Mouse (Mus musculus) megakaryocyte-erythroid progenitor cell, adult 5-6 weeks (primary cell): ENCODE results near the gene Got1. TPM values are rescaled to one million over a fixed set of nuclear protein-coding genes. Genes with fewer than 3 reads are reported as not detected.

Experiments used
- ATAC-seq: replicated peaks from 2 replicates; pipeline ENCODE4 v1.8.0; 2016; ENCODE audit warnings: mild to moderate bottlenecking, inconsistent platforms; ENCODE audit not compliant: severe bottlenecking, poor library complexity, low FRiP score, low TSS enrichment
- total RNA-seq, 2 experiments: library from RNA; stranded (forward) in 1 of 2; stranded (reverse) in 1 of 2; fragments of 200-1000, 215-1000 nt in 1 of 2; fragments of >200 nt in 1 of 2; fragmentation: Nextera tagmentation in 1 of 2; gene quantifications; 2 replicates each; pipeline ENCODE4 v1.2.3; 2014 to 2017

The Got1 gene
- total RNA-seq (2014; fragmentation: Nextera tagmentation): 24.4 and 26.2 TPM in 2 replicates
- 15.8 and 18.5 TPM in 2 replicates for total RNA-seq (2017)

DNA sequence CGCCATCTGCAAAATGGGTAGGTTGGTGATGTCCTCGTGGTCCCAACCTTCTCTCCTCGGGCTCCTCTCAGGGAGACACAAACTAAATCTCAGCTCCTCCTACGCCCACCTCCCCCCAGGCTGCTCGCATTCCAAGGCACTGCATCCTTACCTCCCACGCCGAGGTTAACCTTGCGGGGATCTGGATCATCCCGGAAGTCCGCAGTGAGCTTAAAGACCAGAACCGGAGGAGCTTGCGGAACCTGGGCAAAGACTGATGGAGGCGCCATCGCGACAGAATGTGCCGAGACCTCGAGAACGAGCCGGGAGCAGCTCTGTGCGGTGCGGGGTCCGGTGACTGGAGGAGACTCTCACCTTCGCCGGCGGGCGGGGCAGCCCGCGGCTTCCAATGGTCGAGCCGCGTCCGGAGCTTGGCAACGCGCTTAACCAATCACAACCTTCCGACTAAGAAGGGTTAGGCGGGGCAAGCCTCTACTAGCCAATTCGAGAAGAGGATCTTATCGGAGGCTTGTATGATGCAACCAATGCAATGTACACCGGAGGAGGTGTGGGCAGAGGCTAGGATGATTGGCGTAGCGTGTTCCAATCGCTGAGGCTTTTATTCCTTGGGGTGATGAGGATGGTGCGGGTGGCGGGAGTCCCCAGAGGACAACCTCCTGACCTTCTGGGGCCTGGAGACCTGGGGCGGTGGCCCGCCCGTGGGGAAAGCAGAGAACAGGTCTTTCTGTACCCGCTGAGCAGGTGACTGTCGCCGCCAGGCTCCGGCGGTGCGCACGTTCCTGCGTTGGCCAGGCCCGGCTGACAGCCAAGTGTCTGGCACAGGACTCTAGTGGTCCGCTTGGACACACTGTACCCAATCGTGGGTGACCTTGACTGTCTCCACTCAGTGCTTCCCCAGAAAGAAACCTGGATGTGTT lies at the start of gene Got1:
TSS of gene Got1 (minus strand) at position 419 of the 917 bp plus-strand sequence.
- peak; percentile 98 for ATAC-seq

DNA sequence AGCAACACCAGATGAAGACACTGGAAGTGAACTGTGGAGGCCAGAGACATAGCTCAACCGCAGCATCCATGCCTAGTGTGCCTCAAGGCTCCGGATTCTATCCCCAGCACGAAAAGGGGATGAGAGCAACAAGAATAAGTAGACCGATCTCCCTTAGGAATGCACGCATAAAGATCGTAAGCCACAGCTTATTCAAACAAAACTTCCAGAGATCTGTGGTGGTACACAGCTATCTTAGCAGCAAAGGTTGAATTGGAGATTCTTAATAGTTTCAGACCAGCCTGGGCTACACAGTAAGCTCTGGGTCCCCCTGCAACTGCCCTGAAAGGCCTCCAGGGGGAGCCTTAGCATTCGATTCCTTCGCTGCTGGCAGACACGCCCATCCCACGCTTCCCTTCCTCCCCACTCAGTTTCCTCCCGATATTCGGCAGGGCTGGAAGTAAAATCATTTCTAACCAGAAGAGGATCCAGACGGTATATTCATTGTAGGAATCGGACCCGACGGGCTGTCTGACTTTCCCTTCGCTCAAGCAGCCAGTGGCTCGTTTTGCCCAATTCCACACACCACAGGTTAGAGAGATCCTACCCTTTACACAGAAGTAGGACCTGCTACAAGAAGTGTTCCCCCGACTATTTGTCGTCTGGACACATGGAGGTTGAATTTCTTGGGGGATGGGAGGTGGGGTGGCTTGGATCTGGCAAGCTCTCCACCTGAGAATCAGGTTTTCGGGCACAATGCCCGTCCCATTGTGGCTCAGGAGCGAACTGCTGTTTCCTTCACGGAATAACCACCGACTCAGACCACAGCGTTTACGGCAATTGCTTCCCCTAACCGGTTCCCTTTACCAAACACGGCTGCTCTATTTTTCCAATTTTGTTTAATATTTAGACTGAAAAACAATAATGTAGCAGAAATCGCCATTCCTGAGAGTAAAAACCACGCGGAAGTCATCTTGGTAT lies 46.7 kb upstream of the Got1 start:
- peak; percentile 96 for ATAC-seq

DNA sequence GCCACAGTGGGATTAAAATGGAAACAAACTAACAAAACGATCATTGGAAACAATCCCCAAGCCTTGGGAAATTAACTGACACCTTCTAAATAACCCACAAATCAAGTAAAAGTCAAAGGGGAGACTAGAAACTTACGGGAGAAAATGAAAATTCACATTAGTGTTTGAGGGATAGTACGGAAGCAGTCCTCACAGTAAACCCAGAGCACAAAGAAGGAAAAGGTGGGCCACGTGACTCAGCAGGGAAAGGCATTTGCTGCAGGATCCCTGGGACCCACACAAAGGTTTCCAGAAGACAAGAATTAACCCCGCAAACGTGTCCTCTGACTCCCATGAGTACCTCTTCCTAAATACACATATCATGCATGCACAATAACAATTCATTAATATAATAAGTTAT lies 44.7 kb upstream of the Got1 start:
- ATAC-seq: no peak

DNA sequence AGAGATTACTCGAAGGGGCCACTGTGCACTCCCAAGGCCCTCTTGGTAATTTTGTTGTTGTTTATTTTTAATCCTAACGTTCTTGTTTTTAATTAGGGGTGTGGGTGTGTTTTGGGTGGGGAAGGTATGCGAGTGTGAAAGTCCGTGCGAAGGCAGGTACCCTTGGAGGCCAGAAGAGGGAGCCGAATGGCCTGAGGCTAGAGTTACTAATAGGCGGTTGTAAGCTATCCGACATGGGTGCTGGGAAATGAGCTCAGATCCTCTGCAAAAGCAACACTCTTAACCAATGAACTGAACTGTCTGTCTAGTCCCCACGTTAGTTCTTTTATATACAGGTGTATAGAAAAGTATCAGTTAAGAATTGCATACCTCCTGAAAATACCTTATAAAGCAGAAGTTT lies 43.9 kb upstream of the Got1 start:
- 0 out of 2 replicates have a peak, but pooled peaks have one; percentile 43 for ATAC-seq

DNA sequence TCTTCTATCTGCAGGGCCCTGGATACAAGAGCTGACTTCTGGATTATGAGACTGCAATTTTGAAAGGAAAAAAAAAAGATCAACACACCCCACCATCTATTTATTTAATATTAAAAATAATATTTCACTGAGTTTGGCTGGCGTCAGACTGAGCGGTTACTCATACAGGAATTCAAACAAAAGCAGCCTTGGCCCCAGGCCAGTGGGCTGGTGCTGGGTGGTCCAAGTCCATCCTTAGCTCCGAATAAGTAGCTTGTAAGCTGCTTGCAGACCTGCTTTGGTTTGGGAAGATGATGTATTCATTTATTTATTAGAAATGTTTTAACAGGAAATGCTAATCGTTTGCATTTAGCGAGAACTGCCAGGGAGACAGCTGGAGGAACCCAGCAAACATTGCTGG lies 38.8 kb upstream of the Got1 start:
- no peak for ATAC-seq

DNA sequence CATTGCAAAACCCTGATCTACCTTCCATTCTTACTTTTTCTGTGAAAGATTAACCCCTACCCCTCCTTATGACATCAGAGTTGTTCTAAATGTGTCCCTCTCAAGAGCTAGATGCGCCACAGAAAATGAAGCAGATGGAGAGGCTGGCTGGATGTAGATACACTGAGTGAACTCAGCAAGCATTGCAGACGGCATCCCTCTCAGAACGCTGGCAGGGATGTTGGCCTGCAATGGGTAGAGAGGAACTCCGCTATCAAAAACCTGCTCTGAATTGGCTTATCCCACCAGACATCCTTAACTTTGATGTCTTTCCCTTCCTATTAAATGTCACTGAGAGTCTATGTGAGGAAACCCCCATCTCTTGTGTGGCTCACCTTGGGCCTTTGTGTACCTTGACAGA lies 37.4 kb upstream of the Got1 start:
- ATAC-seq: no peak

DNA sequence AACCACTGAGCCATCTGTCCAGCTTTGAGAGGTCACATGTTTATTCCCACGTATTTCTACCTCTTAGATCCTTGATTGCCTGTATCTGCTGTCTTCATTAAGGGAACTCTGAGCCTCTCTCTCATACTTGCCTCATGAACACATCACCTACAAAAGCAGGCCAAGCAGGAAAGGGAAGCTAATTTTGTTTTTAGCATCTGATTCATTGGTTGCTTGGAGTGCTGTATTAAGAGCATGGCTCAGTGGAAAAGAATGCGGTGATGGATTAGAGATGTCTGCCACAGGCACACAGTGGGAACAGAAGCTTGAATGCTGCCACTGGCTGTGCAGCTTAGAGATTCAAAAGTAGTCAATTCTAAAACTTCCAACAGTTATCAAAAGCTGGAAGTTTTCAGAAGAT lies 35.8 kb upstream of the Got1 start:
- no peak for ATAC-seq

DNA sequence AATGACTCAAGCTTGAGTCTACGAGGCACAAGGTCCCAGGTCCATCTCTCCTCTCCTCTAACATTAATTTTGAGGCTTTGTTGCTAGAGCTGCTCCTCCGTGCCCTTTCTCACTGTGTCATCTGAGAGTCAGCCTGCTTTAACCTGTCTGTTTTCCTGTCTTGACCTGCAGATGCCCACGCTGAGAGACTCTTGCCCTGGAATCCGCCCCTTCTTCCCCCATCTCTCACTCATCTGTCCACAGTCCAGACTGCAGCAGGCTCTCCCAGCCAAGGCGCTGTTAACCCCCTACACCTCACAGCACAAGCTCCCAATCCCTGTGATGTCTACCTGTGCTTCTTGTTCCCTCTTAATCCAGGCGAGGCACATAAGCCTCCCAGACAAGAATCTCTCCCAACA lies 27.1 kb upstream of the Got1 start:
- ATAC-seq: no peak

DNA sequence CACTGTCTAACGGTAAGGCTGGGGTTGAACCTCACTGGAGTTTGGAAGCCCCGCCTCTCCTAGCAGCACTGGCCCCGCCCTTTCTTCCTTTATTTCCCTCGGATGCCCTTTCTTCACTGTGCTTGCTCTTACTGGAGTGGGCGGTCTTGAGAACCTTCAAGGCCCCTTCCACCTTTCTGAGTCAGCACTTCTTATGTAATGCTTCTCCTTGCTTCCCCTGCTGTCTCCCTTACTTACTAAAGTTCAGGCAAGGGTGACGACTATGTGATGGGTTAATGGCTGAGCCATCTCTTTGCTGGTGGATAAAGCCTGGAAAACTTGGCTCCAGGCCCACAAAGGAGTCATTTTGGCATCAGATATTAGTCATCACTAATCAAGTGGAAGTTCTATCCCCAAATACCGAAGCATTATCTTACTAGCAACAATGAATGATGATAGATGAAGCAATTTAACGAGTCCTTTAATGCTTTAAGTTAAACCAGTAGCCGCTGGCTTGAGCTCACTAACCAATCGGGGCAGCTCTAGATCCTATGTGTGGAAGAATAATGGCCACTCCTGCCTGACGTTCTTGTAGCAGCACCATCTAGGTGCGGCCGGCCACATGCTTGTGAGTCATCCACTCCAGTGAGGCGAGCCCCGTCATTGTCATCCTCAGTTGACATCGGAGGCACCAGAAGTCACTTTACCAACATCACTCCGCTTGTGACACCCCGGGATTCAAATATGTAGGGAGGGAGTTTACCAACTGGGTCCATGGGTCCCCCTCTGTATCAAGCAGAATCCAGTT lies 26.5 kb upstream of the Got1 start:
- no peak for ATAC-seq

DNA sequence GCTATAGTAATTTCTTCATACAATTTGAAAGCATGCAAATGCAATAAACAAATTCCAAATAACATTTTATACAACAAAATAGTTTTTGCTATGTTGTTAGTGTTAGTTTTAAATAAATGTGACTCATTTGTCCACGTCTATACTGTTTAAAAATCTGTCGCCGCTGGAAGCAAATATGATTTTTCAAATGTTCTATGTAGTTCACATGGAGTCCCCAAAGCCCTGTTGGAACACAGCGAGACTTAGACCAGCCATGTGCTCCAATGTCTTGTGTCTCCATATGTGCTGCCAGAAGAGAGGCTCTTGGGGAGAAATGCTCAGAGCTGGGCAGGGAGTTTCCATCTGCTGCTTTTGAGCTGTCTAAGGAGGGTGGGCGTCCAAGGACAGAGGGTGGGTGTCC lies 23.7 kb upstream of the Got1 start:
- no peak for ATAC-seq

DNA sequence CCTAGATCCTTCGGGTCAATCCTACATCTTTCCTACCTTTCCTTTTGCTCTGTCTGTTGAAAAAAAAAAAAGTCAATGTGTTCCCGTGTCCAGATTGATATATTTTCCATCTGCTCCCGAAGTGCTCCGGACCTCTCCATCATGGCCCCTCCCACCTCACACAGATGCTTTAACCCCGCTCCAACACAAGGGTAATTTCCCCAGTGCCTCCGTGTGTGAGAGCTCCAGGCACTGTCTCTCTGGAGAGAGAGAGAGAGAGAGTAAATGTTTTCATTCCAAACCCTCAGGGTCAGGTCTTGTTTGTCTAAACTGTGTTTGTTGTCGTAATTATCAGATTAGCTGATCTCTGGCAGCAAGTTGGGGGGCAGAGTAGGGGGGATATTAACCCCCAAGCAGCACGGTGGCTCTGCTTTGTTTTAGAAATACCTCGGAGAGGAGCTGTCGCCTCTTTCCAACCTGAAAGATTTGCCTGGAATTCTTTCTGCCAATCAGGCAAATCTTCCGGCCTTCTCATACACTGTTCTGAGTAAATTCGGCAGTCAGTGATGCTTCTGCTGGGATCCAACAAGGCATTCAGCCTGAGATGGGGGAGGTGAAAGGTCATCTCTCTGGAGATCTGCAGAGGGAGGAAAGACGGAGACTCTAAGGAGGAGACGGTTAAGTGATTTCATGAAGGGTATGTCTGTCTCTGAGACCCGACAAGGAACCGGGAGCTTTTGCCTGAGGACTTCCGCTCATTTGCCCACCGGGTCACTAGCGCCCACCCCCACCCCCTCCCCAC lies 22.1 kb upstream of the Got1 start:
- ATAC-seq: no peak

DNA sequence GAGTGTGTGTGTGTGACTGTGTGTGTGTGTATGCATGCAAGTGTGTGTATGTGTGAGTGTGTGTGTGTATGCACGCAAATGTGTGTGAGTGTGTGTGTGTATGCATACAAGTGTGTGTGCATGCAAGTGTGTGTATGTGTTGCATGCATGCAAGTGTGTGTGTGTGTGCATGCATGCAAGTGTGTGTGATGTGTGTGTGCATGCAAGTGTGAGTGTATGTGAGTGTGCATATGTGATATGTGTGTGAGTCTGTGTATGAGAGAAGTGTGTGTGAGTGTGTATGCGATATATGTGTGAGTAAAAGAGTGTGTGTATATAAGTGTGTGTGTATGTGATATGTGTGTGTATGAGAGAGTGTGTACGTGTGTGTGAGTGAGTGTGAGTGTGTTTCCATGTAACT lies 11.0 kb upstream of the Got1 start:
- ATAC-seq: no peak

DNA sequence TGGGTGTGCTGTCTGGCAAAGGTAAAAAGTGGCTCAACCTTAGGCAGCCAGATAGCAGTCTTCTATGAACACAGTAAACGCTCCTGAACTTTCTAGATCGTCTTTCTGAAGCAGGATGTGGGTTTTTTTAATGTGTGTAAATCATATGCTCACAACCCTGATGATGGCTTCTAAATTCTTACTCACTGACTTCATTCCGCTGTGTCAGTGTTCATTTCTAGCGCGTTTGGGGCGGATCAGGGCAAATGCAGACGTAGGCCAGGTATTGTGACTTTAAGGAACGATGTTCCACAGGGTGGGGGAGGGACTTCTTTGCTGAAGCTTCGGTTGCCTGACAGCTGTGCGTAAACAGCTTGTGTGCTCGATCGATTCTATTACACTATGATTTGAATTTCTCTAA lies 6.5 kb upstream of the Got1 start:
- ATAC-seq: no peak

DNA sequence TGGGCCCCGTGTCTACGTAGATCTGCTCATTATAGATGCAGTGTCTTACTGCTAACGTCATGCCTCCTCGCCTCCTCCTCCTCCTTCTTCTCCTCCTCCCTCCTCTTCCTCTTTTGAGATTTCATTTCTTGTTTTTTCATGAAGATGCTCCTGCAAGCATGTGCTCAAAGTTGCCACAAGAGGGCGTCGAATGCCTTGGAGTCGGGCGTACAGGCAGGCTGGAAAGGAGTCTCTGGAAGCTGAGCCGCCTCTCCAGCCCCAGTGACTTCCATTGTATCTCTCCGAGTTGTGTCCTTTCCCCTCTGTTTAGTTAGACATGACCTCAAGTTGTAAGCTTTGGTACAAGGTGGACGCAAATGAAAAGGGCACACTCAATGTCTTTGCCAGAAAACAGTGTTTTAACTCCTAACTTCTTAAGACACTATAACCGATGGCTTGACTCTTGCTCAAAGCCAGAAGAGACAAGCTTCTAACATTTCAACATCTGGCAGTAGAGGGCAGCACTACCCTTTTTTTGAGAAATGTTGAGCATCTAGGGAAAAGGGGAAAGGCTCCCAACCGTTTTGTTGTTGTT lies 5.9 kb upstream of the Got1 start:
- ATAC-seq: peak; percentile 93

DNA sequence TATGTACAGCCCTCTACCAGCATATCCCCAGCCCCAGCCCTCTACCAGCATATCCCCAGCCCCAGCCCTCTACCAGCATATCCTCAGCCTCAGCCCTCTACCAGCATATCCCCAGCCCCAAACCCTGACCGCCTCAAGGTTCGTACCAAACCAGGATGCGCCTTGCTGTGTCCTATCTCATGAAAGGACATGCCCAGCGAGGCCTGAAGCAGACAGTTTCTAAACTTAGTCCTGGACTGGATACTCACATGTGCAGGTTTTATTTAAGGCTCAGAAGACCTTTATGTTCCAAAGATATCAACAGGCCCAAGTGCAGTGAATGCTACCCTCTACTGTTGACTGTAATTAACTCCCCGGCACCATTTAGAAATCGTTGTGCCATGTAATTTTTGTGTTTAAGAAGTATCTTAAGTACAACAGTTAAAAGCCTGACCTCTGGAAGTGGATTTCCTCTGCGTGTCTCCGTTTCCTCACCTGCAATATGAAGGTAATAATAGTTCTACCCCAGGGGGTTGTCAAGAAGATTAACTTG lies 3.7 kb upstream of the Got1 start:
- no peak for ATAC-seq

DNA sequence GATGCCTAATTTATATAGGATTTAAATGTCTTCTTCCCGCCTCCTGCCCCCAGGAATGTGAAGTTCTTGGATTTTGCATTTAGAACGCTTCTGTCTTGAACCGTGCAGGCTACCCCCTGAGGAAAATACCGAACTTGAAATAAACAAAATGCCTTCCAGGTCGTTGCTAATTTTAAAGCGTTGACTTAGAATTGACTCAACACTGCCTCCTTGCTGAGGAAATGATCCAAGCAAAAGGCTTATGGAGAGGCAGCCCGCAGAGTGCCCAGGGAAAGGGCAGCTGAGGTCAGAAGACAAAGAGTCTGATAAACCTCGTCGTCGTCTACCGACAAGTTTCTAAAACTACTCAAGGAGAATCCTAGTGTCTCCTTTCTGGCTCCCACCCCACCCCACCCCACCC lies 2.7 kb upstream of the Got1 start:
- no peak for ATAC-seq

DNA sequence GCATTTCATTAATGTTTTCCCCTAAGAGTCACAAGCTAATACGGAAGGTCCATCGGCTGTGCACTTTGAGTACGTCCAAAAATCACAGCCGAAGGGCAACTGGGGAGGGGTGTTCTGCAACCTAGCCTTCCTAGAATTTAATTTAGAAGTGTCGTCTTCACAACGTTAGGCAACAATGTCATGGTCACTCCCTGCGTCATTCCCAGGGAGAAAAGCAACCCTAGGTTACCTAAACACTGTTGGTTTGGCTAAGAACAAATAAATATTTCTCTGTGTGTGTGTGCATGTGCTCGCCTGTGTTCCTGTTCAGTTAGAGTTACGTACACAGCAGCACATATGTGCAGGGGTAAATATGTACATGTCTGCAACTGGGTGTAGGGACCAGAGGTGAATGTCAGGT lies 1.6 kb upstream of the Got1 start:
- no peak for ATAC-seq

DNA sequence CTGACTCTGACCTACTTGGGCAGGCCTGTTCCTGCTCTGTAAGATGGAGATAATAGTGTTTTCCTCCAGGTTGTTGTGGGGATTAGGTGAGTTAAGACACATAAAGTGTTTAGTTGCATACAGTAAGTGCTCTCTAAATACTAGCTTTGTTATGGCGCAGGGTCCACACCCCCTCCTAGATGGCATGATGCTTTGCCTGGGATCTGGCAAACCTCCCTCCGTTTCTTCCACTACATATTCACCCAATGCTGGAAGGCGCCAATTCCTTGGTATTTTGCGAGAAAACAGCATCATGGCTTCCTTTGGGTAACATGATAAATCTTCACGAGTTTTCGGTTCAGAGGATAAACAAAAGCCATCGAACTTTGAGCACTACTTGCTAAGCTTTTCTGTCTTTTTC lies 1.2 kb upstream of the Got1 start:
- ATAC-seq: no peak
